Mouse (Mus musculus): ENCODE measurements around the gene Plscr5. TPM values are rescaled to one million over a fixed set of nuclear protein-coding genes. Genes with fewer than 3 reads are reported as not detected.

Plscr5 gene
- polyA plus RNA-seq, 1 experiment, result not detected

- peak; percentile 31 for TF ChIP-seq GATA1 (IDR thresholded peaks at IDR 0.05; ENCODE audit: low read length)
These were observed 61.0 kb downstream of the Plscr5 start for GRCm38 (mm10) chr9:92253585-92254321.

Other genes with a start within 250 kb of the Plscr5 start
- 131 and 153 TPM in 2 replicates for gene Plscr1, start 56.8 kb downstream of the Plscr5 start, polyA plus RNA-seq (2012)
- 0.10 TPM in 1 of 2 replicates, not detected in the other for gene Plscr2, start 82.7 kb downstream of the Plscr5 start, polyA plus RNA-seq (2012)
- not detected in 2 replicates for gene 1700057G04Rik, start 116.4 kb downstream of the Plscr5 start, polyA plus RNA-seq (2012)

Data from G1E-ER4 (cell line).